Mouse (Mus musculus): Measurements from ENCODE around the gene Gtf2ird2. TPM values are rescaled to one million over a fixed set of nuclear protein-coding genes. Genes with fewer than 3 reads are reported as not detected.
A peak's percentile ranks its signal among the peaks of the same experiment; 100 is the strongest.

Gtf2ird2 gene
- total RNA-seq, 1 experiment from 2014 or later, result 8.9 TPM

DNA sequence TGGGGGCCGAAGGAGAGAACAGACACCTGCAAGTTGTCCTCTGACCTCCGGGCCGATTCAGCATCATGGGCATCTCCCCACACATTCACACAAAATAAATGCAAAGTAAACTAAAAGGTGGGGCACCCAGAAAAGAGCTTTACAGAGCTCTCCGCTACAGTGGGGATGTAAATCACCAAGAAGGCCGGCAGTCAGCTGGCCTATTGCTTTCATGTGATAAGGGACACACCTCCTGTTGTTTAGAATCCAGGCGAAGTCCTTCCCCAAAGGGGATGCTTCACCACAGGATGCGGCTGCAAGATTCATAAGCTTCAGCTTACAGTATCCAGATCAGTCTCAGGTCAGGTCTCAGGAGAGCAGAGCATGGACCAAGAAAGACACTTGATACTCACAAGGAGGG lies 5.3 kb upstream of the Gtf2ird2 start:
- ATAC-seq (replicated peaks; ENCODE audit: insufficient number of reproducible peaks, low FRiP score, low TSS enrichment, poor library complexity, severe bottlenecking), result no peak

DNA sequence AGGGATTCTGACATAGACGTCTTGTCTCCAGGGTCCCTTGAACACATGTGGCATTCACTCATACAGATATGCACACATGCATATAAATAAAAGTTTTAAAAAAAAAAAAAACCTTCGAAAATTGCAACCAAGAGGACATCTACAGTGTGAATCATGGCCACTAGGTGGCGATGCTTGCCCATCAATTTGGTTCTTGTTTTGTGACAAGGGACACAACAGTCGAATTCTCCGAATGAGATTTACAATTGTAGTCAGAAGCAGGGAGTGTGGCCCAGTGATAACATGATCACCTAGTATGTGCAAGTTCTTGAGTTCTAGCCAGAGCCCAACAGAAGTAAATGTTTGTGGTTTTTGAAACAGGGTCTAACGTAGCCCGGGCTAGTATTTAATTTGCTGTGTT lies 3.9 kb upstream of the Gtf2ird2 start:
- no peak for ATAC-seq (replicated peaks; ENCODE audit: insufficient number of reproducible peaks, low FRiP score, low TSS enrichment, poor library complexity, severe bottlenecking)

DNA sequence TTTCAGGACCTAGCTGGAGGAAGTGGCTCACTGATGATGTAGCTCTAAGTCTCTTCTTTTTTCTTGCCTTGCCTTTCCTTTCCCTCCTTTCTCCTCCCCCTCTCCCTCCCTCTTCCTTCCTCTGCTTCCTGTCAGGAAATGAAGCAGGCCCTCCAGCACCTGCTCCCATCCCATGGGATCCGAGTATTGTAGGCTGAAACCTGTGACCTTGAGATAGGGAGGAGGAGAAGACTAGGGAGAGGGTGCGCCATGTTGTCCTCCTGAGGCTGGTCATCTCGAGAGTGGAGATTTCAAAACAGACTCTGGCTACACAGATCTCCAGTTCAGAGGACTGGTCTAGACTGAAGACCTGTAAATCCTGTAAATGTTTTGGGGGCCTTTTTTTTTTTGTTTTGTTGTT lies 1.6 kb upstream of the Gtf2ird2 start:
- ATAC-seq (replicated peaks; ENCODE audit: insufficient number of reproducible peaks, low FRiP score, low TSS enrichment, poor library complexity, severe bottlenecking), result no peak

DNA sequence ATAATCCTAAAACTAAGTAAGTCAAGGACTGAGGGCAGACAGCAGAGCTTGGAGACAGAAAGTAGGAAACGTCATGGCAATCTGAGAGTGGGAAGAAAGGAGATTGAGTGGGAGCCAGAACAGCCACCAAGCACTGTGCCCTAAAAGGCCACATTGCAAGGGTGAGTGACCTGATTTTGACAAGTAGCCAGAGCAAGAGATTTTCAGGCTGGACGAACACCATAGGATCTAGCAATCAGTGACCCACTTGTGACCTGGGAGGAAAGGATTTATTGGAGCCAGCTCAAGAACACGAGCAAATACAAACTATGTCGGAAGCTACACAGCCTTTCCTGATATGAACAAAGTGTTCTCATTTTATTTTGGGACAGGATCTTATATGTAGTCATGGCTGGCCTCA lies 1.1 kb upstream of the Gtf2ird2 start:
- ATAC-seq (replicated peaks; ENCODE audit: insufficient number of reproducible peaks, low FRiP score, low TSS enrichment, poor library complexity, severe bottlenecking), result no peak

DNA sequence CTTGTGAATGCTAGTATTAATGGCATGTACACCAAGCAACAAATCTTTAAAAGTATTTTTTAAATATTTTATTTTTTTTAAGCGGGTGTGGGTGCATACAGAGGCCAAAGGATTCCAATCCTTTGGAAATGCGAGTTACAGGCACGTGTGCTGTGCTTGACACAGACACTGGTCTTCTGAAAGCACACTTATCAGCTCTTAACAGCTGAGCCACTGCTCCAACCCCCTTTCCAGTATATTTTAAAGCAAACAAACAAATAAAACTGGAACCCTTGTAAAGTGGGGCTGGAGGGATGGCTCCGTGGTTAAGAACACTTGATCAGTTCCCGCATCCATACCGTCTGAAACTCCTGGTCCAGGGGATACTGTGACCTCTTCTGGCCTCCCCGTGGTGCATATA lies 657 bp upstream of the Gtf2ird2 start:
- ATAC-seq (replicated peaks; ENCODE audit: insufficient number of reproducible peaks, low FRiP score, low TSS enrichment, poor library complexity, severe bottlenecking), result no peak

DNA sequence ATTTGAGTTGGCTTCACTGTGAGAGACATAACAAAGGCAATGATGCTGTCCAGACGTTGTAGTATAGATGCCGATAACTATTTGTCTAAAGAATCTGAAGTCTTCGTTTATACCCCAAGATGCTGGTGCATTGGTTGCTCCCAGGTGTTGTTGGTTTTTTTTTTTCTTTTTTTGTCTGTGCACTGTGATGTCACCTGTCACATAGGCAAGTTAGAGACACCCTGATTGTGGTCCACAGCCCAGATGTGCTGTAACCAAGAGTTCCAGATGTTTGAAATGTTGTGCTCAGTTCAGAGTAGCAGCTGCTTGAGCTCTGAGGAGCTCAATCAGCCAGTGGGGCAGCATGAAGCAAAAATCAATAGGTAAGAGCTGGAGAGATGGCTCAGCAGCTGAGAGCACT lies 2.2 kb downstream of the Gtf2ird2 start:
- no peak for ATAC-seq (replicated peaks; ENCODE audit: insufficient number of reproducible peaks, low FRiP score, low TSS enrichment, poor library complexity, severe bottlenecking)

DNA sequence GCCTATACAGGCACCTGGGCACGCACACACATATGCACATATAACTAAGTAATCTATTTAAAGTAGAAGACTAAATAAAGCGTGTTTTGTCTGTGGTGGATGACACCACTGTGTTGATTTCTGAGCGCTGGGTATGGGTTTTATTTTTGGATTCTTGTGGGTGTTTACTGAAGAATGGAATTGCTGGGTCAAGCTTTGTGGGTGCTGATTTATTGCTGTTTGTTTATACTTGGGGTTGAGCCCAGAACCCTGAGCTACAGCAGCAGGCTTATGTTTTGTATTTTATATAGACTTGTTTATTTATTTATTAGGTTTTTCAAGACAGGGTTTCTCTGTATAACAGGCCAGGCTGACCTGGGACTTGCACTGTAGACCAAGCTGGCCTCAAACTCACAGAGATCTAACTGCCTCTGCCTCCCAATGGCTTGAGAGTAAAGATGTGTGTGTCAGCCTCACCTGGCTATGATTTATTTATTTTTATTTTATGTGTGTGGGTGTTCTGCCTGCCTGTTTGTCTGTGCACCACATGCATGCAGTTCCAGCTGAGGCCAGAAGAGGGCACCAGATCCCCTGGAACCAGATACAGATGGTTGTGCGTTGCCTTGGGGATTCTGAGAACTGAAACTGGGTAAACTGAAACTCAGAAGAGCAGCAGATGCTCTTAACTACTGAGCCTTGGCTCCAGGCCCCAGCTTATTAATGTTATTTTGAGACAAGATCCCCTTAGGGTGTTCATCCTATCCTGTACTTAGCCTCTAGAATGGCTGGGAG lies 3.3 kb downstream of the Gtf2ird2 start:
- peak; percentile 67 for ATAC-seq (replicated peaks; ENCODE audit: insufficient number of reproducible peaks, low FRiP score, low TSS enrichment, poor library complexity, severe bottlenecking)

DNA sequence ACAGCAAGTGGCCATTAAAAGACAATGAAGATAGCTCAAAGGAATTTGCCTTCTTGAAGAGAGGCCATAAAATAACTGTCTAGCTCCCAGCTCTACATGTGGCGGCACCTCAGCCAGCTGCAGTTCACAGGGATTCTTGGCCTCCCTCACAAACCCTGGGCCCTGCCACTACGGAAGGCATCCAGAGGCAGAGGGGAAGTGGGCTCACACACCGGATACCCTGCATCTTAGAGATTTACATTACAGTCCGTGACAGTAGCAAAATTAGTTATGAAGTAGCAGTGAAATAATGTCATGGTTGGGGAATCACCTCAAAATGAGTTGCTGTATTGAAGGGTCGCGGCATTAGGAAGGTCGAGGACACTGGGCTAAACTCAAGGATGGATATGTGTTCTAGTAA lies 4.8 kb downstream of the Gtf2ird2 start:
- ATAC-seq (replicated peaks; ENCODE audit: insufficient number of reproducible peaks, low FRiP score, low TSS enrichment, poor library complexity, severe bottlenecking), result no peak

DNA sequence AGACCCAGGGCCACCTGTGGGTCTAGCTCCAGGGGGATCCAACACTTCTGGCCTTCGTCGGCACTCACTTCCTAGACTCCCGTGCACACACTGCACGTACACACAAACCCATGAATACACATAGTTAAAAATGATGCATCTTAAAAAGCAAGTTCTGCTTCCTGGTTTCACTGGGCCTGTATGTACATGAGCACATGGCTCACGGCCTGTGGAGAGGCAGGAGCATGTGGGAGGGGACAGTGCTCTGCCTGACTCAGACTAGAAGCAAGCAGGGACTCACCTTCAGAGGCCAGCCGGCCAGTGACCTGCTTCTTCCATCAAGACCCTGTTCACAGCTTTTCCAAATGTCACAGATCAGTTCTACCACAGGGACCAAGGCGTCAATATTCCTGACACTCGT lies 9.8 kb downstream of the Gtf2ird2 start:
- ATAC-seq (replicated peaks; ENCODE audit: insufficient number of reproducible peaks, low FRiP score, low TSS enrichment, poor library complexity, severe bottlenecking), result 0 out of 2 replicates have a peak, but pooled peaks have one; percentile 20

DNA sequence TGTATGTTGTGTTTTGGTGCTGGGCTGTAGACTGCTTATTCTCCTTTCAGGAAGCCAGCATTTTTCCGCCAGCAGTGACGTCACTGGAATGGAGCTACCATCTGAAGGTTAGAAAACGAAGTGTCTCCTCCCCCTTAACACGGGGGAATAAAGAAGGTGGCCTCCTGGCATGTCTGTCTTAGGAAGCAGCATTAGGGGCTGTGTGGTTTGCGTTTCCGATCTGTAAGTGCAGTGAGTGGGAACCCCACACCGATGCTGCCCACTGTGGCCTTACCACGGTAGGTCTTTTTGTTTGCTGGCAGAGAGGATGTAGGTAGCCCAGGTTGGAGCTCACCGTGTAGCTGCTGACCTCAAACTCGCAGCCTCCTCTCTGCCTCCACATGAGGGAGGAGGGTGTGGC lies 22.9 kb downstream of the Gtf2ird2 start:
- ATAC-seq (replicated peaks; ENCODE audit: insufficient number of reproducible peaks, low FRiP score, low TSS enrichment, poor library complexity, severe bottlenecking), result no peak

DNA sequence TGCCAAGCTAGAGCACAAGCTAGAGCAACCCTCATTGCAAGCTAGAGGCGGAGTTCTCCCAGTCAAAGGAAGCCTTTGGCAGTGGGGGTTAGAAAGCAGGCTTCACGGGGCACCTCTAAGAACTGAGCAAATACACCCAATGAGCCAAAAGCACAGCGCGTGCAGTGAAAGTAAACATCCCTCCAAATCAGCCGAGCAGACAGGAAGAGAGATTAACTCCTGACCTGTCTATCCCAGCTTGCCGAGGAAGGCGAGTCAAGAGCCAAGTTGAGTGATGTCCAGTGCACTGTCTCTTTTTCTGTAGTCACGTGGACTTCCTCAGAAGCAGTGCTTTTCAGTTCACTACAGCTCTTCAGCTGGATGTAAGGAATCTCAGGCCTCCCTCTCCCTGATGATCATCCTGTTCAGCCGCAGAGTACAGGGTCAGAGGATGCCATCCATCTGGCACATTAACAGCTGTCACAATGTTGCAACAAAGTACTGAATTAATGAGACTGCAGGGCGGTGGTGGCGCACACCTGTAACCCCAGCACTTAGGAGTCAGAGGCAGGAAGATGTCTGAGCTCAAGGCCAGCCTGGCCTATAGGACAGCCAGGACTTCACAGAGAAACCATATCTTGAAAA lies 26.2 kb downstream of the Gtf2ird2 start:
- no peak for ATAC-seq (replicated peaks; ENCODE audit: insufficient number of reproducible peaks, low FRiP score, low TSS enrichment, poor library complexity, severe bottlenecking)

DNA sequence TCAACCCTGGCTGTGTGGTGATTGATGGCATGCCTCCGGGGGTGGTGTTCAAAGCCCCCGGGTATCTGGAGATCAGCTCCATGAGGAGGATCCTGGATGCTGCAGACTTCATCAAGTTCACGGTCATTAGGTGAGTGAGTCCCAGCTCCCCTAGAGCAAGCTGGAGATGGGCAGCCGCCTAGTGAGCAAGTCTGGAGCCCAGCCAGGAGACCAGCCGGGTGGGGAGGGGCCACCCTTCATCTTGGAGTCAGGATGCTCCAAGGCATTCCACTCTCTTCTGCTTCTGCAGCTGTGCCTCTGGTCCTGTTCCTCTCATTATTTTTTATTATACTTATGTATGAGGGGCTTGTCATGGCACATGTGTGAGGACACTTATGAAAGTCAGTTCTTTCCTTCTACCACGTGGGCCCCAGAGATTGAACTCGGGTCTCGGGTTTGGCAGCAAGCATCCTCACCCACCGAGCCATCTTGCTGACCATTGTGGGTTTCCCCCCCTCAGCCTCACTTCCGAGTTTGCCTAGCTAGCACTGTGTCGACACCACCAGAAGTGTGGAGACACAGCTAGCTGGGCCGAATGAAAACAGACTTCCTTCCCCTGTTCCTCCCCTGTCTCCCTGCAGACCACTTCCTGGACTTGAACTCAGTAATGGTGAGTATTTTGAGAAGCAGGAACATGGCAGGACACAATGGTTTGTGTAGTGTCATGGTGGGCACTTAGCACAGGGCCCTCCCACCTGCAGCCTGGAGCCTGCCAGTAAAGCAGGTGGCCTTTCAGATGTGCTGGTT lies 30.4 kb downstream of the Gtf2ird2 start:
- ATAC-seq (replicated peaks; ENCODE audit: insufficient number of reproducible peaks, low FRiP score, low TSS enrichment, poor library complexity, severe bottlenecking), result peak; percentile 79

DNA sequence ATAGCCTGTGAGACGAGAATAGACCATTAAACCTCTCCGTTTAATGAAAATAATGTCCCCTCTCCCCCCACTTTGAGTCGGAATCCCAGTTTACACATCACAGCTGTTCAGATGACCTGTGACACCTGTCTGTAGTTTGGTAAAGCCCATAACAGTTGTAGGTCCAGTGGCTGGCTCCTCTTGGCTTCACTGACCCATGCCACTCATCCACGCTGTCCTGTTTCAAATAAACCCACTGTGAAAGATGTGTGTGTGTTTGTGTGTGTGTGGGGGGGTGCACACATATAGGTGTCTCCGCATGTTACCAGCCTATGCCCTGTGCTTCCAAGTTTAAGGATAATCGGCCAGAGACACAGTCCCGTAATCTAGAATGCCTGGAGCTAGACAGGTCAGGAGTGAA lies 34.1 kb downstream of the Gtf2ird2 start:
- ATAC-seq (replicated peaks; ENCODE audit: insufficient number of reproducible peaks, low FRiP score, low TSS enrichment, poor library complexity, severe bottlenecking), result no peak

DNA sequence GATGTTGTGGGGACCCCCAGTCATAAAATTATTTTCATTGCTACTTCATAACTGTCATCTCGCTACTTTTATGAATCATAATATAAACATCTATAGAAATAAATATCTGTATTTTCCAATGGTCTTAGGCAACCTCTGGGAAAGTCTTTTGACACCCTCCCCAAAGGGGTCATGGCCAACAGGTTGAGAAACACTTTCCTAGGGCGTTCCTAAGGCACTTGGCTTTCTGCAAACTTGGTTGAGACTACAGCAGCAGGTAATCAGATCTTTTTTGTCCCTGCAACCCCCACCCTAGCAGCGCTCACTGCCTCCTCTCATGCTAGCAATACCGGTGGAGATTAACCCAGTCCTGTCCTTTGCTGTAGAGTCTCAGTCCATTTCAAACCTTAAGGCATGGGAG lies 37.5 kb downstream of the Gtf2ird2 start:
- no peak for ATAC-seq (replicated peaks; ENCODE audit: insufficient number of reproducible peaks, low FRiP score, low TSS enrichment, poor library complexity, severe bottlenecking)

DNA sequence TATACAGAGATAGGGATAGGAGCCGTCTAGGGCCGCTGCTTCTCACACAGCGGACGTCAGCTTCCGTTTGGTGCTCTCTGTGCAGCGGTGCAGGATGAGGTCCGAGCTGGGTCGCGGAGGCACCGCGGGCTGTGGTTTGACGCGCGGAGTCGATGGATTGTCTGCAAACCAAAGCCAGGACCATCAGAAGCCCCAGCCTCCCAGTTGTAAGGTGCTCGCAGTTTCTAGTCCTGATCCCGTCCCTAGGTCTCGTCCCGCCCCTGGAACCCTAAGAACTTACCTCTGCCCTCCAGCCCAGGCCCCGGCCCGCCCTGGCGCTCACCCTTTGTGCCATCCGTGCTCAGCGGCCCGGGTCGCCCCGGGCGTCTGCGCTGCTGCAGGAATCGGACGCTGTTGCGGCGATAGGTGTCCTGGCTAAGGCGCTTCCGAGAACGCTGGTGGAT lies 37.9 kb downstream of the Gtf2ird2 start:
- ATAC-seq (replicated peaks; ENCODE audit: insufficient number of reproducible peaks, low FRiP score, low TSS enrichment, poor library complexity, severe bottlenecking), result no peak

DNA sequence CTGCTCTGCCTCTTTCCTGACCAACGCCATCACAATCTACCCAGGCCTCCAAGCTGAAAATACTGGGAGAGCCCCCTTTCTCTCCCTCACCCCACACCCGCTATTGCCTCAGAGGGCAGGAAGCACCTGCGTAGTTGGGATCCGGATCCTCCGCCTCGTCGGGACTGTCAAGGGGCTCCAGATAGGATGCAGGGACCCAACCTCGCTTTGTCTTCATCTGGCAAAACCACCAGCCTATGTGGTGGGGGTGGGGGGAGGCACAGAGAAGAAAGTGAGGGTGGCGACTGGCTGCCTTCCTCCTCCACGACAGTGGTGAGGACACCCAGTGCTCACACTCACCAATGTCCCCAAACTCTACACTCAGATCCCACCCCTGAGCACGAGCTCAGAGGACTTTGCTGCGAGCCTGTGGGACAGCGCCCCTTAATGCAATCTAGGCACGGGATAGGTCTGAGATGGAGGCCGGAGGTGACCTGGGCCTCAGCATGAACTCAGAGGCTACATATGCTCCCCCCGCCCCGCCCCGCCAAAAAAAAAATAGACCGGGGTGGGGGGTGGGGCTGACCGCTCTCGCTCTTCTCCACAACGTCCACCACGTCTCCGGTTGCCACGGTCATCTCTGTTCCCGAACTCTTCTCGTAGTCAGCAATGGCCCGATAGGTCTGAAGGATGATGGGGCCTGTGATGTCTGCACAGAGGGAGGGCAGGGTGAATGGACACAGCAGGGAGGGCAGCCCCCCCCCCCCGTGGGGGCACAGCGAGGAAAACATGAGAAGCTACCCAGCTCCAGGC lies 41.5 kb downstream of the Gtf2ird2 start:
- no peak for ATAC-seq (replicated peaks; ENCODE audit: insufficient number of reproducible peaks, low FRiP score, low TSS enrichment, poor library complexity, severe bottlenecking)

DNA sequence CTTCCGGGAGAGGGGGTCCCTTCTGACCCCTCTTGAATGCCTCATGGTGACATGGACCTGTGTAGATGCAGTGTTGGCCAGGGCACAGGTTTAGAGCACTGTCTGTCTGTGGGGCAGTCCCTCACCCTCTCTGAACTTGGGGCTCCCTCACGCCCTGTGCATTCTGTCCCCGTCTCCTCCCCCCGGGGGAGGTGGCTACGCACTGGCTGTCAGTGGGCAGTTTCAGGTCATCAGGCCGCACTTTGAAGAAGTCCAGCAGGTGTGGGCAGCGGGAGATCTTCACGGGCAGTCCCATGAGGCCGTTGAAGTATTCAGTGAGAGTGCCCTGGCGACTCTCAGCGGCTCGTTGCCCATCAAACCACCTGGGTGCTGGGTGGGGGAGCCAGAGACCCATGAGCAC lies 43.1 kb downstream of the Gtf2ird2 start:
- no peak for ATAC-seq (replicated peaks; ENCODE audit: insufficient number of reproducible peaks, low FRiP score, low TSS enrichment, poor library complexity, severe bottlenecking)

DNA sequence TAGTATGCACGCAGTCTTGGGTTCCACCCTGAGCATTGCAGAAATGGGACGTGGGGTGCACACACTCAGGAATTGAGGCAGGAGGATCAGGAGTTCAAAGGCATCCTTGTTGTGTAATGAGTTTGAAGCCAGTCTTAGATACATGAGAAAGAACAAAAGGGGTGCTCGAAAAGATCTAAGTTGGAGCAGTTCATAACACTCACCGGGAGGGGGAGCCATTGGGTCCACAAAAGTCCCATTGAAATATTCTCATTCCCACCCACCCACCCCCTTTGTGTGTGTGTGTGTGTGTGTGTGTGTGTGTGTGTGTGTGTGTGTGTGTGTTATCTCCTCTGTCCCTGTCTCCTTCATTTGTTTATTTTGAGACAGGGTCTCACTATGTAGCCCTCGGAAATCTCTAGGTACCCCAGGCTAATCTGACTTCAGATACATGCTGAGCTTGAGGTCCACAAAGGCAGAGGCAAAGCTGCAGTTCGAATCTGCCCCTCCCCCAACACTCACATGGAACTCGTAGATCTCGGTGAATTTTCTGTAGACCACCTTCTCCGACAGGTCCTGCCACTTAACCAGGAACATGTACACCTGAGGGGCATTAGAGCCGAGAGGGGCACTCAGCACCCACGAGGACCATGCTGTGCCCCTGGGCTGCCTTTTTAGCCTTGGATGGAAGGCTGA lies 43.9 kb downstream of the Gtf2ird2 start:
- ATAC-seq (replicated peaks; ENCODE audit: insufficient number of reproducible peaks, low FRiP score, low TSS enrichment, poor library complexity, severe bottlenecking), result no peak

All from monocyte, adult 5-6 weeks (primary cell).